Mouse (Mus musculus) mouse trophoblast stem cell (cell line): ENCODE measurements around the gene Mettl7a3.
"Not testable (repeated sequence)": the region's sequence is repeated elsewhere in the genome, so short reads cannot be mapped to it uniquely, and the experiment has no call there.

Experiments used
- in situ Hi-C, 2 experiments: fragments of 300-500 bp; cut with MseI, MboI; formaldehyde crosslinking; loops; 2 replicates in 1 of 2; 3 replicates in 1 of 2; pipeline ENCODE4 v1.15.1; 2025

The Mettl7a3 gene

DNA sequence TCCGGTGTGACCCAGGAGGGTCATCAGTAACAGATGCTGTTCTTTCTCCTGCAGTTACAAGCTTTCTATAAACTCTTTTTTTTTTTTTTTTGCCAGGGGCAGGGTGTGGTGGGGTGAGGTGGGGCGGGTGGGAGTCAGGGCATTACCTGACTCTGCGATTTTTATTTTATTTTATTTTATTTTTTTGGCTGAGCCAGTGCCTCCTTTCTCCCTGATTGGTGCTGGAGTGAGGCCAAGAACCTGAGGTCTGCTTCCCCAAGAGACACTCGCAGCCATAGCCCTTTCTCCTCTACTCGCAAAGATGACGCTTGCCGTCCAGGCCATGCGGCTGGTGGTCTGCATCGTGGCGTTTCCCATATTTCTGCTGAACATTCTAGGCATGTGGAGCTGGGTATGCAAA lies at the start of gene Mettl7a3:
Gene Mettl7a3 (plus strand): TSS at position 301 of the 400 bp plus-strand sequence.
- in situ Hi-C loops: no loop called here

DNA sequence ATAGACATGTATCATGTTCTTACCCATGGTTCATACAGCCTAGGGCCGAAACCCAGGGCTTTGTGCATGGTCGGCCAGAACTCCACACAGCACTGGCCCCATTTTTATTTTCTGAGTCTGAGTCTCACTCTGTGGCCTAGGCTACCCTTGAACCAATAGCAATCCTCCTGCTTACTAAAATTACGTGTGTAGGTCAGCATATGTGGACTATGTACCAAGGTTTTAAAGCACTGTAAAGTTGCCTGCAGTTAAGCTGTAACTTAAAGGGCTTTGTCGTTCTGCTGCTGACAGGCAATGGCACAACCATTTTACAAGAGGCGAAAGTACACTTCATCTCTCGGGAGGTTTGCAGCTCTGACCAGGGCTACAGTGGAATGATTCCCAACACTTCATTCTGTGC lies 45.7 kb upstream of the Mettl7a3 start:
- in situ Hi-C loops: no loop called here

DNA sequence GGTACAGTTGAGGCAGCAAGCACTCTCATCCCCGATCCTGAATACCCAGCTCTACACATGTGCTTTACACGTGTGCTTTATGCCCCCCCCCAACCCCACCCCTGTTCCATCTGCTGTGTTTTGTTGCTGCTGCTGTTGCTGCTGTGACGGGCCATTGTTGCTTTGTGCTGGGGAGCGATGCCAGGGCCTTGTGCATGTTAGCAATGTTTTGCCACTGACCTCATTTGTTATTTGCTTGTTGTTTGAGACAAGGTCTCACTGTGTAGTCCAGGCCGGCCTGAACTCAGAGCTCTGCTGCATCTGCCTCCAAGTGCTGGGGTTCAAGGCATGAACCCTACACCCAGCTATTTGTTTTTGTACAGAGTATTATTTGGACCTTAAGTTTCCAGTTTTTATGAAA lies 43.9 kb upstream of the Mettl7a3 start:
- in situ Hi-C loops: no loop called here

DNA sequence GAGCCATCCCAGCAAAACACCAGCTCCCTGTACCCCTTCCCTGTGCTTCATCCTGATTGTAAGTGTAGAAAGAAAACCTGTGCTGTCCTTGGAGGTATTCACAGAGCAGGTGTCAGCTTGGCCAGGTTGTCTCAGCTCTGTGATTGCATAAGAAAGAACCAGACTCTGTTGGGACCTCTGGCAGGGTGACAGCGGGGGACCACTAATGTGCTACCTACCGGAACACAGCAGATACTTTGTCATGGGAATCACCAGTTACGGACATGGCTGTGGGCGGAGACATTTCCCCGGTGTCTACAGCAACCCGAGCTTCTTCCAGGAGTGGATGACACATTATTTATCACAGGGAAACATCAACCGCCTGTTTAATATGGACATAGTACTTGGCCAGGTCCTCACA lies 42.4 kb upstream of the Mettl7a3 start:
- in situ Hi-C loops: no loop called here

DNA sequence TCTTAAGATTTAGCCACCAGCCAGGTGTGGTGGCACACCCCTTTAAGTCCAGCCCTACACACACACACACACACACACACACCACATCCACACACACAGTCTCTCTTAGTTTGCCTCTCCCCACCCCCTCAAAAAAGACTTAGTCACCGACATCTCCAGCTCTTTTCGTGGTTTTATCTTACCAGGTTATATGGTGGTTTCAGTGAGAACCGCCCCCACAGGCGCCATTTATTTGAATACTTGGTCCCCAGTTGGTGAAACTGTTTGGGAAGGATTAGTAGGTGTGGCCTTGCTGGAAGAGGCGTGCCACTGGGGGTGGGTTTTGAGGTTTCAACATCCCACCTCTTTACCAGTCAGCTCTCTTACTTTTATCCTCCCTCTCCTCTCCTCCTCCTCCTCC lies 36.9 kb upstream of the Mettl7a3 start:
- in situ Hi-C loops: no loop called here

DNA sequence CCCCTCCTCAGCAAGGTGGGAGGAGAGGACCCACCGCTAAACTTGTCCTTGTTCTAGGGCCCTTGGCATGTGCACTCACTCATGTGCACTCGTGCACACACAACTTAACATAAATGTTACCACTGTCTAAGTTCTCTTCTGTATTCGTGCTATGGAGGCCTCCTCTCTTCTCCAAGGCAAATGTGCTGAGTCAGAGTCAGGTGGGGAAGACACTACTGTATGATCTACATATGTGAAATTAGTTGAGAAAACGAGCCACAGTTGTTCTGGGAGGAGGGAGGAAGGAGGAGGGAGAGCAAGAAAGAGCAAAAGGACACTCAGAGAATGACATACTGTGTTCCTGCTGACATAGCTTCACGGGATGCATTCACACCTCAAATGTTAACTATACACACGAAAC lies 34.2 kb upstream of the Mettl7a3 start:
- in situ Hi-C loops: no loop called here

DNA sequence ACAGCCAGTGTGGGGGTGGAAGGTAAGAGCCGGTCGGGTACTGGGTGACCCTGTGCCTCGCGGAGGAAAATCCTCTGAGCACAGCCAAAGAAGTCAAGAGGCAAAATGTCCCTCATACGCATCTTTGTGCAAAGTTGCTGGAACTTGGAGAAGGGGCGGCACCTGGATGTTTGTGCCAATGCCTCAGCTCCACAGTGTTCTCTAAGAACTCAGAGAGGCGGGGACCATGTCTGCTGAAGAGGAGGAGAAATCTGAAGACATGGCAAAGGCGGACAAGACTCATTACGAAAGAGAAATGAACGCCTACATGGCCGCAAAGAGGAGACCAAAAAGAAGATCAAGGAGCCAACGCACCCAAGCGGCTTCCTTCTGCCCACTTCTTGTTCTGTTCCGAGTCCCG lies 33.2 kb upstream of the Mettl7a3 start:
- in situ Hi-C loops: no loop called here

DNA sequence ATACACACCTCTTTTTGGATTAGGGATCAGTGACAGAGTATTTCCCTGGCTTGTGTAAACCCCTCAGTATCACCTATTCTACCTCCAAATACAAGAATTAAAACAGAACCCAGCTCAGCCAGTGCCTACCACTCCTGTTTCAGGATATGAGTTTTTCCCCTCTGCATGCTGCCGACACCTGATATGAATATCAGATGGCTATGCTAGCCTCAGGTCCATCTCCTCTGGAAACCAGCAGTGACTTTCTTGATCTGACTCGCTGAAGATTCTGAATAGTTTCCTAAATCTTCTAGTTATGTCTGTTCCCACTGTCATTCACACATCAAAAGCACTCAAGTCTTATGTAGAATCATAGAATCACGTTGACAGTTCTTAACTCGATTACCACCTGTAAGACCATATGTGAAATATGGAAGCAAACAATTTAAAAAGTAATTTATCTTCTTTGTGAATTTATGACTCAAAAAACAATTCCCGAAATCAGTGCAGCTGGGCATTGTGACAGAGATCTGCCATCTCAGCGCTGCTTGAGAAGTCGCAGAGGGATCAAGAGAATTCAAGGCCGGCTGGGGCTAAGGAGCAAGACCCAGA lies 31.2 kb upstream of the Mettl7a3 start:
- in situ Hi-C loops: no loop called here

DNA sequence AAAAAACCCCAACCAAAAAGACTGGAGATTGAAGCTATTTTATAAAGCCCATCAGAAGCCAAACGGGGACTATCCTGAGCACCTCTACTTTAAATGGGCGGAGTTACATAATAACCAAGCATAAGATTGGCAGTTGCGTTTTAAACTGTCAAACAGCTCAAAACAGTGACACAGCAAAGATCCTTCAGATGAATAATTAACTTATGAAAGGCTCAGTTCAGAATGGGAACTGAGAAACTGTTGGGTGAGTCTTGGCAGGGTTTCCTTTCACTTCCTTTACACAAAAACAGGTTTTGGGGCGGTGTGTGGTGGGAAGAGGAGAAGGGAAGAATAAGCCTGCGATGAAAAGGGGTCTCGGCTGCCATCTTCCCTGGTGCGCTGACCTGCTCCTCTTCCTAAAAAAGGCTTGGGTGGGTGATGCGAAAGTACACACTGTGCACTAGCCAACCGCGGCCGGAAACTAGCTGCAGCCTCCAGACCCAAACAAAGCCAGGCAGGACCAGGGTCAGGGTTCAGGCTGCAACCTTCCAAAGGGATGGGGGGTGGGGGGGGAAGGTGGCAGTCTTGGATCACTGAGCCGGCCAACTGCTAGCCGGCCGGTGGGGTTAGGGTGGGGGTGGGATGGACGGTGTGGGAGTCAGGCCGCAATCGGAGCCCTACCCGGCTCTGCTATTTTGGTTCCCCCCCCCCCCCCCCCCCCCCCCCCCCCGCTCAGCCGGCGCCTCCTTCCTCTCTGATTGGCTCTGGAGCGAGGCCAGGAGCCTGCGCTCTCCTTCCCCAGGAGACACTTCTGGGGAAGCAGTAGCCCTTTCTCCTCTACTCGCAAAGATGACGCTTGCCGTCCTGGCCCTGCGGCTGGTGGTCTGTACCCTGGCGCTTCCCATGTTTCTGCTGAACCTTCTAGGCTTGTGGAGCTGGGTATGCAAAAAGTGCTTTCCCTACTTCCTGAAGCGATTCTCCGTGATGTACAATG lies 30.4 kb upstream of the Mettl7a3 start, which contains the start of gene Mettl7a1:
Gene Mettl7a1 (plus strand): TSS at position 122 of the 973 bp plus-strand sequence.
- in situ Hi-C loops: no loop called here

DNA sequence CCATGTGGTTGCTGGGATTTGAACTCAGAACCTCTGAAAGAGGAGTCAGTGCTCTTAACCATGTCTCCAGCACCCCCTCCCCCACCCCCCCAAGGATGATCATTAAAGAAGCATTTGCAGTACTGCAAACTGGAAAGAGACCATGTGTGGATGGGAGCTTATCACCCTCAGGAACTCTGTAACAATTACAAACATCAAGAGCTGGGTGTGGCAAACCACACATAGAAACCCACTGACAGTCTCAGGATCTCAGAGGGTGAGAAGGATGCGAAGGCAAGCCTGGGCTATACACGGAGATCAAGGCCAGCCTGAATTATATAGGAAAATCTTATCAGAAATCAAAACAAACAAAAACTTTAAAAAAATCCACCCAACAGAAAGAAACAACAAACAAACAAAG lies 28.5 kb upstream of the Mettl7a3 start:
- in situ Hi-C loops: no loop called here

DNA sequence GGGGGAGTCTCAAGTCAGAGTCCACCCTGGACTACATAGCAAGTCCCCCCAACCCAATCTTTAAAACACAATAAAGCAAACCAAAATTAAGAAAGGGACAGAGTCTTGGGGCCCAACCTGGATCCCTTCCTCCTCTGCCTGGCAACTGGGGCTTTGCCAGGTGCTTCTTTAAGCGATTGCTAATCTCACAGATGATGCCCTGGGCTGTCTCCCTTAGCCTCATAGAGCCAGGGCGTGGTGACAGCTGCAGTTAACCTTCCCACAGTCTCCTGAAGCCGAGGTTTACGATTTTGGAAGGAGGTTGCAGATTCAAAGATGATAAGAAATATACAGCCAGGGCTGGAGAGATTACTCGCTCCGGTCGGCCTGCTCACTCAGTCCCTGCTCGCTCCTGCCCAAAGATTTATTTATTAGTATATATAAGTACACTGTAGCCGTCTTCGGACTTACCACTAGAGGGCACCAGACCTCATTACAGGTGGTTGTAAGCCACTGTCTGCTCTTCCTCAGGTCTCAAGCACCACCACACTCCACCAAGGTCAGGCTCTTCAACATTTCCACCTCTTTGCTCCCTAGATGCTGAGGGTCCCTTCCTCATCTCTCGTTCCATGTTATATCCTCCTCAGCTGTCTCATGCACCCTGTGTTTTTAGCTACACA lies 27.2 kb upstream of the Mettl7a3 start:
- in situ Hi-C loops: not testable (repeated sequence)

DNA sequence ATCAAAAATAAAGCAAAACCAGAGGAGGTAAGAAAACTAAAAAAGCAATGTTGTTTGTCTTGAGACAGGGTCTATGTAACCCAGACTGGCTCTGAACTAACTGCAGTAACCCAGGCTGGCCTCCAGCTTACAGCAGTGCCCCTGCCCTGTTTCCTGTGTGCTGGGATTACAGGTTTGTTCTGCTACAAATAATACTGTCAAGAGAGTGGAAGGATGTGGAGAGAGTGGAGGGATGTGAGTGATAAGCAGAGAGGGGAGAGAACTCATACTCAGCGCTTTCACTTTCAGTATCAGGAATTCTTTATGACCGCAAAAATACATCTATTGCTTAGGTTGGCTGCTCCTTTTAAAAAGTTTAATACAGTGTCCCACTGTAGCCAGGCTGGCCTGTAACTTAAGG lies 22.4 kb upstream of the Mettl7a3 start:
- in situ Hi-C loops: no loop called here

DNA sequence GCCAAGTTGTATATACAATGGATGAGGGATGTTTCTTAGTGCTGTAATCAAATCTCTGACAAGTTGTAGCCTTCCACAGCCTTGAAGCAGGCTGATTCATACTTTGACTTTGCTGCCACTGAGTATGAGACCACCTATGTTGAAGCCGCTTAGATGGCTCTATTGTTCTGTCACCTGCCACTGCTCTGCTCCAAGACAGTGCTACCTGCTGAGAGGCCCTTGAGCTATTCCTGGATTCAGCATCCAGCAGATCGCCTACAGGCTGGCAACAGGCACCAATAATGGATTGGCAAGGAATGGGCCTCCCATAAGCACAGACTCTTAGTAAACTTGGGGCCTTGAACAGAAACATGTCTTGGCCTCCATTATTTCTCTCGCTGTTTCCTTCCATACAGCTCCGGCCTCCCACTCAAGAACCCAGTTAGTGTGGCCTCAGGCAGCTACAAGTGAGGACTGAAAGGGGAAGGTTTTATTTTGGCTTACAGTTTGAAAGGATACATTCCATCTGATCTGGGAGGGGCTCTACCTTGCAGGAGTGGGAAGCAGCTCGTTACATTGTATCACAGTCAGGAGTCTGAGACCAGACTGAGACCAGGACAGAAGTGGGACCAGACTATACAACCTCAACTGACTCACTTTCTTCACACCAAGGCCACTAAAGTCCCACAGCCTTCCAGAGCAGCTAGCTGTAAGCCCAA lies 20.1 kb upstream of the Mettl7a3 start:
- in situ Hi-C loops: no loop called here

DNA sequence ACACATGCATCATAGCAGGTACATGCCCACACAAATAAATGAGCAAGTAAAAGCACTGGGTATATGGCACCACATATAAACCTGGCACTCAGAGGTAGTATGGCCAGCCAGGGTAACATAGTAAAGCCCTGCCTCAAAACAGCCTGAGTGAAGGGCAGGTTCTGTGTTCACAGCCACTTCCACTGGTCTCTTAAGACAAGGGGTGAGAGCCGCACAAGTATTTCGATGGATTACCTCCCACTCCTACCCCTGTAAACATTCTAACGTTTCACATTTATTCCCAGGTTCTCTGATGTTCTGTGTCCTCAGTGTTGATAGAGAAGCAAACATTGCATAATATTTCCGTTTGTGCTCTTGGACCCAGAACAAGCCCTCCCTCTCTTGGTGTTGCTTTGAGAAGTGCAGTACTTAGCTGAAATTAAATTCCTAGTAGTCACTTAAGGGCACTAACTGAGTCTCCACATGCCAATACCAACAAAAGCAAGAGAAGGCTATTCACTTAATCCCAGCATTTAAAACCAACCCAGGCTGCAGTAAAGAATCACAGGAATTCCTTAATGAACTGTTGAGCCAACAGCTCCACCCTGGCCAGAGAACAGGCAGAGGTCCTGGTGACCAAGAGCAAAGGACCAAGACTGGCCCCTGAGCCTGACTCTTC lies 16.6 kb upstream of the Mettl7a3 start:
- in situ Hi-C loops: not testable (repeated sequence)

DNA sequence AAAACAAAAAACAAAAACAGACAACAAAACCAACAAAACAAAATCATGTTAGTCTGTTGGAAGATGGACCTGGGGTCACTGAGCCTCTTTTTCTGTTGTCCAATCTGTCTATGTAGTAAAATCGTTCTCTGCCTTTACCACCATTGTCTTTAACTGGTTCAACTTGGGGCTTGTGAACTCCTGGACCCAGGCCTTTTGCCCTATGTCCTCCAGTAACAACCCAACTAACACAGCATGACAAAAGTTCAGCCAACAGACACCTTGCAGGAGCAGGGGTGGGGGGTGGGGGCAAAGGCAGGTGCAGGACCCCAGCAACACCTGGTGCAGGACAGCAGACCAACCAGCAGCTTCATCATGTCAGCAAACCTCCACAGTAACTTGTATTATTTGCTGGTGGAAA lies 14.8 kb upstream of the Mettl7a3 start:
- in situ Hi-C loops: no loop called here

DNA sequence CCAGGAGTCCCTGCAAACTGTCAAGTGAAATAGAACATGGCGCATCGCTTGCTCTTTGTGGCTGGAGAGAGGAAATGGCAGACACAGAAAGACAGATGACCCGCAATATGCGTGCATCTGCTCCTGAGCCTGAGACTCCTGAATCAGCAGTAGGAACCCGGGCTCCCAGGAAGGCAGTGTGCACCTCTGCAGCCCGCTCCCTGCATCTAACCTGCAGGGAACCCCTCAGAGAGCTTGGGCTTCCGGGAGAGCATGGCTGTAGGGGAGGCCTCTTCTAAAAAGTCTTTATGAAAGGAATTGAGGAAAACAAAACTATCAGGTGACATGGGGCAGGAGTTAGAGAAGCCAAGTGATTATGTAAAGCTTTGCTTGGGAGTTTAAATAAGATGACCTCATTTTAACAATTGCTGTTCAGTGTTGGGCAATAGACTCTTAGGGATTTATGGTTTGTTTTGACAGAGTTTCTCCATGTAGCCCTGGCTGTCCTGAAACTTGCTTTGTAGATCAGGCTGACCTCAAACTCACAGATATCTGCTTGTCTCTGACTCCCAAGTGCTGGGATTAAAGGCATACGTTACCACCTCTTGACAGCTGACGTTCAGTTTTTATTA lies 14.3 kb upstream of the Mettl7a3 start:
- in situ Hi-C loops: no loop called here

DNA sequence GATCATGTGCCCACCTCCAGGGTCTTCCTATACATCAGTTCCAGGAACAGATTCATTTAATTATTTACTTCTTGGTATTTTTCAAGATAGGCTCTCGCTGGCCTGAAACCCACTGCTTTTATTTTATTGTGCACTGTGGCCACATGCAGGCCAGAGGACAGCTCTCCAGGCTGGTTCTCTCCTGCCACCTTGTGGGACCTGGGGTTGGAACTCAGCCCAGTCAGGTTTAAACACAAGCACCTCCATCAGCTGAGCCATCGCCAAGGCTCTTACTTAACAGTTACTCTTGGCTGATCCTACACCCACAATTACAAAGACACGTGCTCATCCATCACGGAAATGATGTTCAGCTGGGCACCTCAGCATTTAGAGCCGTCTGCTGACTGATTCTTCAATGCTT lies 13.6 kb upstream of the Mettl7a3 start:
- in situ Hi-C loops: no loop called here

DNA sequence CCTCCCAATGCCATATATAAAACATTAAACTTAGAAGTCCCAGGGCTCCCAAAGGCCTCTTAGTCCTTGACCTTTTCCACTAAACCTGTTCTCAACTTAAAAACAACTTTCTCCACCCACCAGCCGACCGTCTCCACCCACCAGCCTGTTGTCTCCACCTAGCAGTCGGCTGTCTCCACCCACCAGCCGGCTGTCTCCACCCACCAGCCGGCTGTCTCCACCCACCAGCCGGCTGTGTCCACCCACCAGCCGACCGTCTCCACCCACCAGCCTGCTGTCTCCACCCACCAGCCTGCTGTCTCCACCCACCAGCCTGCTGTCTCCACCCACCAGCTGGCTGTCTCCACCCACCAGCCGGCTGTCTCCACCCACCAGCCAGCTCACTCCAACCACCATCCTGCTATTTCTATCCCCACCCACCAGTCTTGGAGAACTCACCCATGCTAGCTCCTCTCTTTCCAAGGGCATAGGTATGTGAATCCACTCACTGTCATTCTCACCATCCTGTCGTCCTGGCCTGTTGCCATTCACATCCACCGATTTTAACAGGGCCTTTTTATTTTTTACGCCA lies 10.6 kb upstream of the Mettl7a3 start:
- in situ Hi-C loops: no loop called here

DNA sequence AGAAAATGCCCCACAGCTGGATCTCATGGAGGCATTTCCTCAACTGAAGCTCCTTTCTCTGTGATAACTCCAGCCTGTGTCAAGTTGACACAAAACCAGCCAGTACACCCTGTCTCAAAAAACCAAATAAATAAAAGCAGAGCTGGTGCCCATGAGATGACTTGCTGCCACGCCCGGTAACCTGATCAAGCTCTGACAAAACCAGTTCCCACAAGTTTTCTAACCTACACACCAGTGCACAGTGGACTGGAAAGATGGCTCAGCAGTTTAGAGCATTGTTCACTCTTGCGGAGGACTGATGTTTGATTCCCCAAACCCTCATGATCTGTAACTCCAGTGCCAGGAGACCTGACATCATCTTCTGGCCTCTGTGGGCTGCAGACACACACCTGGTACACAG lies 9.5 kb upstream of the Mettl7a3 start:
- in situ Hi-C loops: no loop called here

DNA sequence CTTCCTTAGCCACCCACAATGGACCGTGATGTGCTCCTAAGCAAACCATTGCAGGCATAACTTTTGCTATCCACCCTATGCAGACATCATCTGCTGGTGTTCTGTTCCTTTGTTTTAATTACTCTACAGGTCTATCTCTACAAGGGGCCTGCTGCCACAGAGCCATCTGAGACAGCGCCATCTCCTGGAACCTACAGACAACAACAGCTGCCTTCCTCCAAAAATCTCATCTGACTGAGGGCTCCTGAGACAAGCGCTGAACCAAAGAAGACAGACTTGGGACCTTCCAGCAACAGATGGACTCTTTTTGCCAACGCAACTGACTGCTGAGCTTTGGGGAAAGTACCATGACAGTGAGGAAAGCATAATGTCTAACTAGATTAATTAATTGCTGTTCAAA lies 6.6 kb upstream of the Mettl7a3 start:
- in situ Hi-C loops: not testable (repeated sequence)

DNA sequence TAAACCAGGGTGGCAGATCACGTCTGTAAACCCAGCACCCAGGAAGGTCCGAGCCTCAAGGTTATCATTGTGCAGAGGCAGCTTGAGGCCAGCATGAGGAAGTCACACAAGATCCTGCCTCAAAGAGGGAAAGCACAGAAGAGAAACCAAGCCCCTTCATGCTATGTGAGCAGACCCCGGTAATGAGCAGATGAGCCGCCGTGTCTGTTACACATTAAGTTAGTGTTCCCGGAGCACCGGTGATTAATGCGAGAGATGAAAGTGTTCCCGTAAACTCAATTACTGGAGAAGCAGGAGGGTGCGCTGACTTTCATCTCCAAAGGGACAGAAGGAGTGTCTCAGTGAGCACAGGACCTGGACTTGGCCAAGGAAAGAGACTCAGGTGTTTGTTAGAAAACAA lies 5.4 kb upstream of the Mettl7a3 start:
- in situ Hi-C loops: not testable (repeated sequence)
